Mouse (Mus musculus) MEL (cell line): ENCODE measurements around the gene Slc12a1.

Source experiments
- CTCF ChIP-seq, 3 experiments: IDR thresholded peaks in 2 of 3; conservative IDR thresholded peaks in 1 of 3; 2 replicates each; pipeline ENCODE4 v1.5.1; 2011 to 2012; ENCODE audit warnings: low read length in 3 of 3, low read depth in 2 of 3, mild to moderate bottlenecking in 2 of 3, improper control_type of control experiment in 1 of 3, inconsistent platforms in 1 of 3, mixed read lengths in 1 of 3, moderate library complexity in 1 of 3; ENCODE audit not compliant: control insufficient read depth in 1 of 3, insufficient read depth in 1 of 3, poor library complexity in 1 of 3, severe bottlenecking in 1 of 3
- EP300 ChIP-seq, 2 experiments: IDR thresholded peaks; 2 replicates each; pipeline ENCODE4 v1.6.1; 2011; ENCODE audit warnings: improper control_type of control experiment in 2 of 2, low read length in 2 of 2, low read depth in 1 of 2, mild to moderate bottlenecking in 1 of 2
- ETS1 ChIP-seq: IDR thresholded peaks from 2 replicates; pipeline ENCODE4 v1.6.1; 2012; ENCODE audit warnings: low read depth, mild to moderate bottlenecking, inconsistent platforms, low read length, improper control_type of control experiment, moderate library complexity
- JUND ChIP-seq: IDR thresholded peaks from 2 replicates; pipeline ENCODE4 v1.6.1; 2011; ENCODE audit warnings: low read depth, mild to moderate bottlenecking, improper control_type of control experiment, low read length
- MAX ChIP-seq: IDR thresholded peaks from 2 replicates; pipeline ENCODE4 v1.6.1; 2011; ENCODE audit warnings: low read length, improper control_type of control experiment
- POLR2A ChIP-seq, 2 experiments: IDR thresholded peaks; 2 replicates each; pipeline ENCODE4 v1.6.1; 2011 to 2012; ENCODE audit warnings: low read length in 2 of 2, mild to moderate bottlenecking in 2 of 2, control low read depth in 1 of 2, improper control_type of control experiment in 1 of 2, low read depth in 1 of 2, moderate library complexity in 1 of 2; ENCODE audit not compliant: control insufficient read depth in 1 of 2, insufficient read depth in 1 of 2, poor library complexity in 1 of 2
- RCOR1 ChIP-seq: IDR thresholded peaks from 2 replicates; pipeline ENCODE4 v1.6.1; 2012; ENCODE audit warnings: low read depth, mild to moderate bottlenecking, inconsistent platforms, low read length, improper control_type of control experiment
- SIN3A ChIP-seq: IDR thresholded peaks from 2 replicates; pipeline ENCODE4 v1.6.1; 2012; ENCODE audit warnings: low read length, improper control_type of control experiment, inconsistent platforms
- SMC3 ChIP-seq: IDR thresholded peaks from 2 replicates; pipeline ENCODE4 v1.6.1; 2011; ENCODE audit warnings: low read depth, low read length, improper control_type of control experiment

DNA sequence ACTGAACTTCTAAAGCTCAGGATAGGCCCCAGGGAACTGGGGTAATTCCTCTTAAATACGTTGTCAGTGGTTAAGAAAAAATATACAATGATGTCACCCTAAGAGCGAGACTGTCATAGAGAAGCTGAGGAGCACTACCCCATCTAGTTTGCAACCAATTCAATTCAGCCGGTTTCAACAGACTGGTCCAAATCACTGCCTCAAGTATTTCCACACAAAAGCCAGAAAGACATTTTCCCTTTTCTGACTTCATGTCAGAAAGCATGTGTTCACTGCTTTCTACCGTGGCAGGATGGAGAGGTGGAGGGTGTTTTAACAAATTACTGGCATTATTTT lies 30.0 kb upstream of the Slc12a1 start:
- TF ChIP-seq POLR2A (IDR thresholded peaks at IDR 0.05; ENCODE audit: control insufficient read depth in 1 of 2, insufficient read depth in 1 of 2, low read depth in 1 of 2, low read length in 2 of 2, poor library complexity in 1 of 2), result no peak
- no peak for TF ChIP-seq SMC3
- TF ChIP-seq RCOR1, result no peak
- no peak for TF ChIP-seq ETS1
- no peak for TF ChIP-seq EP300 (IDR thresholded peaks at IDR 0.05; ENCODE audit: low read depth in 1 of 2, low read length in 2 of 2)
- no peak for TF ChIP-seq SIN3A
- no peak for TF ChIP-seq CTCF (IDR thresholded peaks at IDR 0.05 in 2 of 3, conservative IDR thresholded peaks at IDR 0.05 in 1 of 3; ENCODE audit: control insufficient read depth in 1 of 3, insufficient read depth in 1 of 3, low read depth in 2 of 3, low read length in 3 of 3, poor library complexity in 1 of 3, severe bottlenecking in 1 of 3)
- TF ChIP-seq MAX, result no peak
- no peak for TF ChIP-seq JUND
